ENCODE assay signal across 8 mouse cellular contexts in the genomic region with DNA sequence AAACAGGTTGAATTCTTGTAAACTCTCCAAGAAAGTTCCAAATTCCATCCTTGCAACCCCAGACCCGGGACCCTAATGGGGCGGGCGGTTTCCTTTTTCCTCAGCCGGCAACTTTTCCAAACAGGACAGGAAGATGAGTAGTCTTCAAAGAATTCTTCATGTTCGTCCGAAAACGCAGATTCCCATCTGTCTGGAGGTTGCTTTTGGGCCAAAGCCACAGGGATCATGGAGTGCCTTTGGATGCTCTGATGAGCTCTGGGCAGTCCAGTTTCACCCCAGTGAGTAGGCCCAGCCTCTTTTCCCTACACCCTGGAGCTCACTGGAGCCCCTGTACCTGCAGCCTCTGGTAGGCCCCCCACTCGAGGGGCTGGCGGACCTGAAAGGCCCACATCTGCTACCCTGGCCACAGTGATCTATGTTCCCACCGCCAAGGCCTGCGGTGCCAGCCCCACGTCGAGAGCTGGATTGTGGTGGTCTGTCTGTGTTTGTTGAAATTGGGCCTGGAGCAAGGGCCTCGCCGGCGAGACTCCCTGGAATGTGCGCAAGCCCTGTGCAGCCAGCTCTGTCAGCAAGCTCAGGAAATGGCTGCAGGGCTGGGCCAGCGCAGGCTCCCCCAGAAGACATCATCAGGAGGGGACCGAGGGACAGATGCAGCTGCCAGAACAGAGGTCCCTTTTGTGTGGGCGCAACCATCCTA.
DNase-seq lines count a peak whose midpoint lies in the region; ATAC-seq and TF ChIP-seq lines count a peak whose summit lies in the region.
"Had no signal": no experiment of that assay in that cellular context is flagged by ENCODE, and none has a peak within 500 bp of the region (broad histone marks: within the 10 kb centered on the region; RNA-seq: fewer than 3 reads in every experiment).

No protein-coding gene starts in this region.

- no peaks in the 10 kb centered on the region for H3K36me3 ChIP-seq in lung, postnatal 0 days (ENCODE audit: insufficient read depth, low read length)
- H3K36me3 ChIP-seq in embryonic facial prominence, embryonic 13.5 days: no peaks in the 10 kb centered on the region
- H3K36me3 ChIP-seq in hindbrain, embryonic 16.5 days (ENCODE audit: control insufficient read depth, insufficient read depth, low read length): no peaks in the 10 kb centered on the region
- H3K36me3 ChIP-seq in neural tube, embryonic 15.5 days: no peaks in the 10 kb centered on the region

- TF ChIP-seq EP300 in lung, postnatal 0 days (IDR thresholded peaks at IDR 0.05): no peak

- no peak overlapping the region for H3K4me3 ChIP-seq in lung, postnatal 0 days (ENCODE audit: low read depth, low read length)
- H3K4me3 ChIP-seq in embryonic facial prominence, embryonic 13.5 days: no peak overlapping the region
- no peak overlapping the region for H3K4me3 ChIP-seq in hindbrain, embryonic 16.5 days (ENCODE audit: low read length)
- no peak overlapping the region for H3K4me3 ChIP-seq in neural tube, embryonic 15.5 days (replicated peaks)

- H3K27me3 ChIP-seq in lung, postnatal 0 days (replicated peaks; ENCODE audit: insufficient read depth, low read length): no peaks in the 10 kb centered on the region; the same call in 1 of the 2 replicates
- no peaks in the 10 kb centered on the region for H3K27me3 ChIP-seq in embryonic facial prominence, embryonic 13.5 days
- peaks cover 10% of the 10 kb centered on the region for H3K27me3 ChIP-seq in hindbrain, embryonic 16.5 days (replicated peaks; ENCODE audit: control insufficient read depth, insufficient read depth, low read length)
- H3K27me3 ChIP-seq in neural tube, embryonic 15.5 days (replicated peaks): peaks cover 20% of the 10 kb centered on the region; the same call in 1 of the 2 replicates

- peak; percentile 27 for DNase-seq in lung, postnatal 10 days
- DNase-seq in lung, postnatal 0 days (ENCODE audit: low spot score): no peak
- no peak for DNase-seq in ovary, postnatal 10 days (ENCODE audit: low spot score)
- DNase-seq: thymus, postnatal 14 days had no signal

- ATAC-seq in lung, postnatal 0 days: no peak
- 0 out of 2 replicates have a peak, but pooled peaks have one; percentile 12 for ATAC-seq in embryonic facial prominence, embryonic 13.5 days (ENCODE audit: insufficient number of reproducible peaks, insufficient read depth, low FRiP score, low TSS enrichment, low read depth)
- ATAC-seq in hindbrain, embryonic 16.5 days: no peak
- no peak for ATAC-seq in neural tube, embryonic 15.5 days (ENCODE audit: low FRiP score)
- no peak for ATAC-seq in megakaryocyte, adult 5-6 weeks (ENCODE audit: poor library complexity, severe bottlenecking)

- no peaks in the 10 kb centered on the region for H3K9me3 ChIP-seq in lung, postnatal 0 days (ENCODE audit: low read length)
- no peaks in the 10 kb centered on the region for H3K9me3 ChIP-seq in embryonic facial prominence, embryonic 13.5 days
- H3K9me3 ChIP-seq in hindbrain, embryonic 16.5 days (ENCODE audit: control insufficient read depth, low read length): no peaks in the 10 kb centered on the region
- H3K9me3 ChIP-seq in neural tube, embryonic 15.5 days (replicated peaks): no peaks in the 10 kb centered on the region

- H3K27ac ChIP-seq in lung, postnatal 0 days (ENCODE audit: low read length): no peak overlapping the region
- peak overlapping the region; percentile 80 for H3K27ac ChIP-seq in embryonic facial prominence, embryonic 13.5 days
- 0 out of 2 replicates have a peak overlapping the region, but pooled peaks have one; percentile 39 for H3K27ac ChIP-seq in hindbrain, embryonic 16.5 days (ENCODE audit: low read depth, low read length)
- H3K27ac ChIP-seq in neural tube, embryonic 15.5 days (replicated peaks): peak overlapping the region; percentile 30; the same call in 1 of the 2 replicates

- TF ChIP-seq CTCF in lung, postnatal 0 days (IDR thresholded peaks at IDR 0.05): no peak

- 48% methylated on average over 20 of the region's 20 CpGs for WGBS in lung, postnatal 0 days
- WGBS in embryonic facial prominence, embryonic 13.5 days: 37% methylated on average over 20 of the region's 20 CpGs
- 71% methylated on average over 20 of the region's 20 CpGs for WGBS in hindbrain, embryonic 16.5 days
- WGBS in neural tube, embryonic 15.5 days: 71% methylated on average over 20 of the region's 20 CpGs

- no peak overlapping the region for H3K9ac ChIP-seq in lung, postnatal 0 days (replicated peaks; ENCODE audit: low read depth)
- H3K9ac ChIP-seq in embryonic facial prominence, embryonic 13.5 days: 0 out of 2 replicates have a peak overlapping the region, but pooled peaks have one; percentile 41
- H3K9ac ChIP-seq in hindbrain, embryonic 16.5 days (ENCODE audit: low read depth, low read length): no peak overlapping the region
- no peak overlapping the region for H3K9ac ChIP-seq in neural tube, embryonic 15.5 days (replicated peaks)

- no peaks in the 10 kb centered on the region; the same call in 1 of the 2 replicates for H3K4me1 ChIP-seq in lung, postnatal 0 days (ENCODE audit: insufficient read depth, low read depth, low read length)
- peaks cover 65% of the 10 kb centered on the region for H3K4me1 ChIP-seq in embryonic facial prominence, embryonic 13.5 days
- H3K4me1 ChIP-seq in hindbrain, embryonic 16.5 days (ENCODE audit: control insufficient read depth, insufficient read depth, low read depth, low read length): peaks cover 12% of the 10 kb centered on the region
- H3K4me1 ChIP-seq in neural tube, embryonic 15.5 days: peaks cover 26% of the 10 kb centered on the region

- no peak overlapping the region for H3K4me2 ChIP-seq in lung, postnatal 0 days (replicated peaks; ENCODE audit: low read depth, low read length)
- no peak overlapping the region for H3K4me2 ChIP-seq in embryonic facial prominence, embryonic 13.5 days
- H3K4me2 ChIP-seq in hindbrain, embryonic 16.5 days (ENCODE audit: low read length): no peak overlapping the region
- no peak overlapping the region for H3K4me2 ChIP-seq in neural tube, embryonic 15.5 days
